In the genomic region with DNA sequence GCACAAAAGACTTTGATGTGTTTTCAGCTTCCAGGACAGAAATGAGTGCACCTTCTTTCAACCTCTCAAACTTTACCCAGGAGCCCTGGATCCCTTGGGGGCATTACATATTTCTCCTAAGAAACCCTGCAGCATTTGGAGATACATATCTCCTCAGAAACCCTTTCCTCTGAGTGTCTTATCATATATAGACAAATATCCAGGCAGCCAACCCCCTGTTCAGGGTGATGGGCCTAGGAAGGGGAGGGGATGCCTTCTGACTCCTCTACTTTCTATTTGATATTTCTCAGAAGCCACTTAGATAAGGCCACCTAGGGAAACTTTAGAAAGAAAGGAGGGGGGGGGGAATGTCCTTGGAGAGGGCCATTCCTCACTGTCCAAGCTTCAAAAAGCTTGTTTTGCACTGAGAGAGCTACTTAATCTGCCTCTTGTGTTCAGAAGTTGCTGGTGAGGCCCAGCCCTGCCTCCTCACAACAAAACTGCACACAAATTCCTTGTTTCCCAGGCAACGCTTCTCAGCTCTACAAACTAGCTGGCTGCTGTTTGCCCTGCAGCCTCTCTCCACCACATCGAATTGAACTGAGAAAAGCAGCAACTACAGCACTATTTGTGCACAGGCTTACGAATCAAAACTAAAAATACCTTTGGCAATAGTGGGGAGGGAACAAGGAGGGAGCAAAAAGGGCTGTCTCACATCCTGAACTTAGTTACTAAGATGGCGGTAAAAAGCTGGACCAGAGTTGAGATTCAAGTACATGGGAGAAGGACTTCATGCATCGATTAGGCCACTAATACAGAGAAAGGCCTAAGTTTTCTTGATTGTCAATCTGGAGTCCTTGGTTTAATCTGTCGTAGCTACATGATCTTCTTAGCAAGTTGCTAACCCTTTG, we compare ENCODE assay signal across 8 mouse cellular contexts. TPM values are rescaled to one million over a fixed set of nuclear protein-coding genes. Genes with fewer than 3 reads are reported as not detected.
DNase-seq lines count a peak whose midpoint lies in the region; ATAC-seq and TF ChIP-seq lines count a peak whose summit lies in the region.

No protein-coding gene starts in this region.

- 35% methylated on average over 6 of the region's 6 CpGs for WGBS in embryonic facial prominence, embryonic 13.5 days
- 70% methylated on average over 6 of the region's 6 CpGs for WGBS in limb, embryonic 10.5 days
- WGBS in neural tube, embryonic 12.5 days = 26% methylated on average over 6 of the region's 6 CpGs

- H3K4me2 ChIP-seq in embryonic facial prominence, embryonic 13.5 days = no peak overlapping the region
- H3K4me2 ChIP-seq in neural tube, embryonic 12.5 days (replicated peaks) = peak overlapping the region; percentile 22; the same call in 1 of the 2 replicates

- H3K27me3 ChIP-seq in embryonic facial prominence, embryonic 13.5 days = no peaks in the 10 kb centered on the region
- H3K27me3 ChIP-seq in limb, embryonic 10.5 days (ENCODE audit: low read depth, poor library complexity, severe bottlenecking) = no peaks in the 10 kb centered on the region
- H3K27me3 ChIP-seq in neural tube, embryonic 12.5 days (replicated peaks) = no peaks in the 10 kb centered on the region

- no peak for DNase-seq in gastrocnemius, adult 2 months
- DNase-seq in gastrocnemius, postnatal 10 days = no peak
- peak; percentile 8 for DNase-seq in hindlimb bud, embryonic 11.5 days (ENCODE audit: extremely low spot score, low read depth, low spot score)
- peak; percentile 35 for DNase-seq in limb, embryonic 10.5 days (ENCODE audit: low spot score)
- no peak for DNase-seq in urinary bladder, postnatal 25 days (ENCODE audit: low spot score)
- no peak for DNase-seq in thymus, postnatal 36 days

- peaks cover 12% of the 10 kb centered on the region for H3K4me1 ChIP-seq in embryonic facial prominence, embryonic 13.5 days
- H3K4me1 ChIP-seq in limb, embryonic 10.5 days = peaks cover 11% of the 10 kb centered on the region
- peaks cover 18% of the 10 kb centered on the region for H3K4me1 ChIP-seq in neural tube, embryonic 12.5 days

- no peak for TF ChIP-seq CTCF in gastrocnemius, adult 2 months (IDR thresholded peaks at IDR 0.05)

- H3K9ac ChIP-seq in embryonic facial prominence, embryonic 13.5 days = no peak overlapping the region
- no peak overlapping the region for H3K9ac ChIP-seq in neural tube, embryonic 12.5 days

- ATAC-seq in embryonic facial prominence, embryonic 13.5 days (ENCODE audit: insufficient number of reproducible peaks, insufficient read depth, low FRiP score, low TSS enrichment, low read depth) = peak; percentile 59; the same call in 1 of the 2 replicates
- ATAC-seq in neural tube, embryonic 12.5 days (ENCODE audit: low FRiP score, low read depth) = peak; percentile 85

- intact Hi-C loops in gastrocnemius, adult 2 months (cut with DNase I) = no loop called here

- no peak overlapping the region for H3K4me3 ChIP-seq in gastrocnemius, adult 2 months
- no peak overlapping the region for H3K4me3 ChIP-seq in embryonic facial prominence, embryonic 13.5 days
- H3K4me3 ChIP-seq in limb, embryonic 10.5 days = no peak overlapping the region
- no peak overlapping the region for H3K4me3 ChIP-seq in neural tube, embryonic 12.5 days

- no peaks in the 10 kb centered on the region for H3K36me3 ChIP-seq in embryonic facial prominence, embryonic 13.5 days
- H3K36me3 ChIP-seq in limb, embryonic 10.5 days = no peaks in the 10 kb centered on the region
- H3K36me3 ChIP-seq in neural tube, embryonic 12.5 days = no peaks in the 10 kb centered on the region

- no peaks in the 10 kb centered on the region for H3K9me3 ChIP-seq in embryonic facial prominence, embryonic 13.5 days
- H3K9me3 ChIP-seq in limb, embryonic 10.5 days (replicated peaks) = no peaks in the 10 kb centered on the region
- no peaks in the 10 kb centered on the region for H3K9me3 ChIP-seq in neural tube, embryonic 12.5 days

- peak overlapping the region; percentile 32; the same call in 1 of the 2 replicates for H3K27ac ChIP-seq in gastrocnemius, adult 2 months
- peak overlapping the region; percentile 85 for H3K27ac ChIP-seq in embryonic facial prominence, embryonic 13.5 days
- peak overlapping the region; percentile 62; the same call in 1 of the 2 replicates for H3K27ac ChIP-seq in limb, embryonic 10.5 days
- 0 out of 2 replicates have a peak overlapping the region, but pooled peaks have one; percentile 15 for H3K27ac ChIP-seq in neural tube, embryonic 12.5 days

RNA-seq across cellular contexts. Expression of gene Hepacam, which starts 7.6 kb away (rescaled TPM):
- total RNA-seq in gastrocnemius, adult 2 months (2021) = under 1 TPM in 1 of 2 experiments, not detected in 1; 0.20 TPM
- 1 to 10 TPM in 1 of 2 experiments, under 1 TPM in 1; 0.84 to 1.6 TPM for total RNA-seq in gastrocnemius, postnatal 10 days (2021)
- 0.21 TPM in 1 of 2 replicates, not detected in the other for polyA plus RNA-seq in embryonic facial prominence, embryonic 13.5 days (2015; fragmentation: Nextera tagmentation; extraction: Ambion mirVana)
- 0.04 TPM in 1 of 2 replicates, not detected in the other for polyA plus RNA-seq in limb, embryonic 10.5 days (2016; fragmentation: Nextera tagmentation; extraction: Ambion mirVana)
- polyA plus RNA-seq in neural tube, embryonic 12.5 days (2016; fragmentation: Nextera tagmentation; extraction: Ambion mirVana) = 0.32 and 0.52 TPM in 2 replicates

RNA-seq across cellular contexts. Expression of gene Ccdc15, which starts 11.3 kb away (rescaled TPM):
- total RNA-seq in gastrocnemius, adult 2 months (2021) = 1 to 10 TPM; 1.7 to 1.8 TPM
- total RNA-seq in gastrocnemius, postnatal 10 days (2021) = 1 to 10 TPM; 1.9 to 2.6 TPM
- polyA plus RNA-seq in embryonic facial prominence, embryonic 13.5 days (2015; fragmentation: Nextera tagmentation; extraction: Ambion mirVana) = 8.9 and 10.3 TPM in 2 replicates
- 8.3 and 8.8 TPM in 2 replicates for polyA plus RNA-seq in limb, embryonic 10.5 days (2016; fragmentation: Nextera tagmentation; extraction: Ambion mirVana)
- polyA plus RNA-seq in neural tube, embryonic 12.5 days (2016; fragmentation: Nextera tagmentation; extraction: Ambion mirVana) = 7.7 and 8.2 TPM in 2 replicates

RNA-seq across cellular contexts. Expression of gene Robo4, which starts 42.1 kb away (rescaled TPM):
- total RNA-seq in gastrocnemius, adult 2 months (2021) = 10 to 100 TPM in 1 of 2 experiments, 1 to 10 TPM in 1; 8.6 to 10.6 TPM
- total RNA-seq in gastrocnemius, postnatal 10 days (2021) = 10 to 100 TPM; 21.1 to 25.4 TPM
- 9.5 and 10.1 TPM in 2 replicates for polyA plus RNA-seq in embryonic facial prominence, embryonic 13.5 days (2015; fragmentation: Nextera tagmentation; extraction: Ambion mirVana)
- polyA plus RNA-seq in limb, embryonic 10.5 days (2016; fragmentation: Nextera tagmentation; extraction: Ambion mirVana) = 9.9 and 10.3 TPM in 2 replicates
- polyA plus RNA-seq in neural tube, embryonic 12.5 days (2016; fragmentation: Nextera tagmentation; extraction: Ambion mirVana) = 9.9 and 10.1 TPM in 2 replicates

Comparison
In these comparisons a context has a peak if more than half of its experiments do, and no peak if none do; other contexts are left out.
1. DNase-seq: peak in hindlimb bud, embryonic 11.5 days (single experiment) and limb, embryonic 10.5 days (single experiment); none in gastrocnemius, adult 2 months (single experiment), gastrocnemius, postnatal 10 days (single experiment), urinary bladder, postnatal 25 days (single experiment) and thymus, postnatal 36 days (0 of 2).
2. H3K27ac ChIP-seq: peak in every context shown above with its lines; median percentile 85 in embryonic facial prominence, embryonic 13.5 days; 62 in limb, embryonic 10.5 days; 32 in gastrocnemius, adult 2 months; 15 in neural tube, embryonic 12.5 days.